Mouse (Mus musculus) liver, adult (tissue): Measurements from ENCODE around the gene Dedd.

Experiments used
- GATA4 ChIP-seq: IDR thresholded peaks from 2 replicates; pipeline ENCODE4 v1.6.1; 2014; ENCODE audit warnings: mild to moderate bottlenecking, low read length; ENCODE audit not compliant: insufficient replicate concordance

Dedd gene

DNA sequence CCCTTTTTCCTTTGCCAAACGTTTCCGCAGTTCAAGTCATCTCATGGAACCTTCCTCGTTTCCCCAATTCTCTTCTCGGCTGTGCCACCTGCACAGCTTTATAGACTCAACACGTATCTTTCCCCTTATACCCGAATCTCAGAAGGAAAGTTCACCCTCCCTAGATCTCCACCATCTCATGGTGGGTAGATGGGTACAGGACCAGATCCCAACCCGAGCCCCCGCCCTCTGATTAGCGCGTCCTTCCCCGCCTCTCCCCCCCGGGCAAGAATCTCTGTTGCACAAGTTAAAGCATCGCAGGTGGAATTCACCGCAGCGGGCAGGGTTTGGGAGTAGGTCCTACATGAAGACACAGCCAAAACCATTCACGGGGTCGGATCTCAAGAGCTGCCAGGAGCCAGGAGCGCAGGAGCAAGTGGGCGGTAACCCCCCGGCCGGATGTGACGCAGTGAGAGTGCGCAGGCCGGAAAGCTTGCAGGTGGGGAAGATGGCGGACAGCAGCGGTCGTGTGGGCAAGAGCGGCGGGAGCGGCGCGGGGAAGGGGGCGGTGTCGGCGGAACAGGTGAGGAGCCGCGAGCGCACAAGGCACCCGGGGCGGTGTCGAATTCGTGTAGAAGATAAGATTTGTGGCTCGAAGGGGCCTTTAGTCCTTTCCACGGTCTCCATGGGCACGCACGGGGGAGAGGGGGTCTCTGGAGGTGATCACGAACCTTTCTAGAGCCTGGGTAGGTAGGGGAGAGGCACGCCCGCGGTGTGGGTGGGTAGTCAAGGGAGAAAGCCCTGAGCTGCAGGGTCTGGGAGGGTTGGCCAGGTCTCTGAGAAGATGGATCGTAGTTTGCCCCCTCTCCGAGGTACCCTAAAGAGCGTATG, 16.5 kb downstream of the Dedd start, which contains the start of the genes Nit1 and Pfdn2:
TSS of gene Nit1 (minus strand) at position 422 of the 870 bp plus-strand sequence.
TSS of gene Pfdn2 (plus strand) at position 446 of the 870 bp plus-strand sequence.
- TF ChIP-seq GATA4: no peak

DNA sequence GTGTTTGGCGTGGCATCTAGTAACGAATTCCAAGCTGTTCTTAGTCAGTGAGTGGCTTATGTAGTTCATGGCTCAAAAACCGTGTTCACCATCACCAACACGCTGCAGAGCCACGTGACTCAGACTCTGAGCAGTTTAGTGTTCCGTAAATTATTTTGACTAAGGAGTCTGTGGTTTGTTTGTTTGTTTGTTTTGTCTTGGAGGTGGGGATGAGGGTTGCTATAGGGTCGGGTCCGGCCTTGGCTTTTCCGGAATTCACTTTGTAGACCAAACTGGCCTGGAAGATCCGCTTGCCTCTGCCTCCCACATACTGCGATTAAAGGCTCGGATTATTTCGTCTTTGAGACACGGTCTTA, 17.1 kb downstream of the Dedd start:
- TF ChIP-seq GATA4: no peak

DNA sequence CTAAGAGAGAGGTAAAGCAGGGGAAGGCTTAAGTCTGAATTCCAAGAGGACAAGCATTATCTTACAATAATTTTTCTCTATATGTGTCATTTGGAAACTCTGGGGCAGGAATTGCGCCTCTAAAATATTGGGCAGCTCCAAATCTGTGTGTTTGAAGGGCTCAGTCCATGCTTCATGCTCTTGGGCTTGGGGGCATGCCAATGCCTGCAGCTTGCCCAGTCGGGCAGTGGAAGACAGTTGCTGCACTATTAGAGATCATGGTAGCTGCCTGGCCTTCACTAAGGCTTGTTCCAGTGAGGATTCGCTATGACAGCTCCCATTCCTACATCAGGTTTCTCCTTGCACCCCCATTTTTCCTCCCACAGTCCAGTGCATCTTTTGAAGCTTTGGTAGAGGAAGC, 19.7 kb downstream of the Dedd start:
- no peak for TF ChIP-seq GATA4

DNA sequence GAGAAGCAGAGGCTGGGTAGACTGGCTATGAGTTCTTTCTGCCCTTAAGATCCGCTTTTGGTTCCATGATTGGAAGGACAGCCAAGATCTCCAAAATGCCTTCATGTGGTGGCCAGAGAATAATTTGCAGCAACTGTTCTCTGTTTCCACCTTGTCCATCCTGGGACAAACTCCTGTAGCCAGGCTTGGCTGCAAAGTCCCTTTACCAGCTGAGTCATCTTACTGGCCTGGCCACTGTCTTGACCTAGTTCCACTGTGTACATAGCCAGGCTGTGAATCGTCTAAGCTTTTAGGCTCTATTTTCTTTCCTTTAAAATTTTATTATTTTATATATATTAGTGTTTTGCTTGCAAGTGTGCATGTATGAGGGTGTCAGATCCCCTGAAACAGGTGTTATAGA, 20.3 kb downstream of the Dedd start:
- TF ChIP-seq GATA4: no peak

DNA sequence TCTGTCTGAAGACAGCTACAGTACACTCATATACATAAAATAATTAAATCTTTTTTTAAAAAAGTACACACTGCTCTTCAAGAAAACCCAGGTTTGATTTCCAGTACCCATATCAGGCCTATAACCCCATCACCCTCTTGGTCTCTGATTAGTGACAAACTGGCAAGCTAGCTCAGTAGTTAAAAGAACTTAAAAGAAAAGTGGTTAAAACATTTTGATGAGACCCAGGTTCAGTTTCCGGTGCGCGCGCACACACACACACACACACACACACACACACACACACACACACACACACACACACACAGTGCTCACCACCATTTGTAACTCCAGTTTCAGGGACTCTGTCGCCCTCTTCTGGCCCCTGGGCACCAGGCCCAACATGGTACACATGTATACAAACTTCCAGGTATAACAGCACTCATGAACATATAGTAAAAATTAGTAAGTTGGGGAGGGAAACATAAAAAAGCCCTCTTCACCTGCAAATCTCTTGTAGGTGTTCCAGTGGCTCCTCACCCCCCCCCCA, 26.9 kb downstream of the Dedd start:
- TF ChIP-seq GATA4: no peak

DNA sequence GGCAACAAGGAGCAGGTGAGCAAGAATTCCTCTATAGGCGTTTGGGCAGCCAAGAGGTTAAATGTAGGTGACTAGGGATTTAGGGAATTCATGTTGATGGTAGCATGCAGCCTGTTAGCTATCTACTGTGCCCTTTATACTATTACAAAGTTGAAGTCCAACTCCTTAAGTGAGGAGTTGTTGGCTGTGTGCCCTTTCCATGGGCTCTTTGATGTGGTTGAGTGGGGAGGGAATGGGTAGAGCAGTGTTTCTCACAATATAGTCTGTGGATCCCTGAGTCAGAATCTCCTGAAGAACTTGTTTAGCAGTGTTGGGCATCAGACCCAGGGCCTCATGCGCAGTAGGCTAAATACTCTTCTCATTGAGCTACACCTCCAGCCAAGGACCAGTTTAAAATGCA, 27.9 kb downstream of the Dedd start:
- no peak for TF ChIP-seq GATA4

DNA sequence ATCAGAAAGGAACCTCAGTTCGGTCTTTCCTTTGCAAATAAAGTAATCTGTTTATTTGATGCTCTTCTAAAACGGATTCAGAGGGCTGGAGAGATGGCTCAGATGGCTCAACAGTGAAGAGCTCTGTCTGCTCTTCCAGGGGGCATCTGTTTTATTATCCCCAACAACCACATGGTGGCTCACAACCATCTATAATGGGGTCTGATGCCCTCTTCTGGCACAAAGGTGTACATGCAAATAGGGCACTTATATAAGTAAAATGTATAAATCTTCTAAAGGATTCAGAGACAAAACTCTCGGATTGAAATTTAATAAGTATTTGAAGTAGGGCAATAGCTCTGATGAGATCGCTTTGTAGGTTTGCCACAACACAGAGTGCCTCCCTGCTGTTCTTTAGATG, 29.5 kb downstream of the Dedd start:
- TF ChIP-seq GATA4: no peak

DNA sequence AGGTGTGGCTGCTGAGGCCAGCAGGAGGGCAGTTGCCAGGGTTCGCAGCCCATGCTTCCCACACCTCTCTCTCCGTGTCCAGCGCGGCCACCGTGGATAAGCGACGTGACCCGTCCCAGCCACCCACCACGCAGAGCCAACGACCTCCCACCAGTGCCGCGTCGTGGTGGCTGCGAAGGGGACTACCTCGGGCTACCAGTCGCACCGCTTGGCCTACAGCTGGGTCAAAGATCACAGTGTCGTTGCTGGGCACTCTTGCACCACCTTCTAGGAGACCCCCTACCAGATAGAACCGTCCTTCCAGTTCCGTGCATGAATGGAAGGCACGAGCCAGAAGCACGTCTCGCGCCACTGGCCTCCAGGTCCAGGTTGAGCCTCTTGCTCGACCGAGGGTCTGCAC, 31.3 kb downstream of the Dedd start:
- no peak for TF ChIP-seq GATA4

DNA sequence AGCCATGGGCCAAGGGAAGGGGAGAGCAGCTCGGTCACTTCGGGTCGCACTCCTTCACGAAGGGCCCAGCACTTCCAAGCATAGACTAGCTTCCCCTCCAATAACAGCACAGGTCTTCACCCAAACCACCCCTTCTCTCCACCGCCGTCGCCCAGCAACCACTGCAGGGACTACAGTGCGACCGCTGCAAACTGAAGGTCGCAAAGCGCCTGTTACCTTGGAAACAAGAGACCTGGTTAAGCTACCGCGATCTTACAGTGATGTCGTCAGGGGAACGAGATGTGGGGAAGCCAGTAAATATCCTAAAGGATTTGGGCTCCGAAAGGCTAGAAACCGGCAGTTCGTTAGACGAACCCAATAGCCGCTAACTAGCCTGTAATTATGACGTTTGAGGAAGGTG, 31.7 kb downstream of the Dedd start, which contains the start of gene Klhdc9:
TSS of gene Klhdc9 (minus strand) at position 143 of the 400 bp plus-strand sequence.
- TF ChIP-seq GATA4: no peak

DNA sequence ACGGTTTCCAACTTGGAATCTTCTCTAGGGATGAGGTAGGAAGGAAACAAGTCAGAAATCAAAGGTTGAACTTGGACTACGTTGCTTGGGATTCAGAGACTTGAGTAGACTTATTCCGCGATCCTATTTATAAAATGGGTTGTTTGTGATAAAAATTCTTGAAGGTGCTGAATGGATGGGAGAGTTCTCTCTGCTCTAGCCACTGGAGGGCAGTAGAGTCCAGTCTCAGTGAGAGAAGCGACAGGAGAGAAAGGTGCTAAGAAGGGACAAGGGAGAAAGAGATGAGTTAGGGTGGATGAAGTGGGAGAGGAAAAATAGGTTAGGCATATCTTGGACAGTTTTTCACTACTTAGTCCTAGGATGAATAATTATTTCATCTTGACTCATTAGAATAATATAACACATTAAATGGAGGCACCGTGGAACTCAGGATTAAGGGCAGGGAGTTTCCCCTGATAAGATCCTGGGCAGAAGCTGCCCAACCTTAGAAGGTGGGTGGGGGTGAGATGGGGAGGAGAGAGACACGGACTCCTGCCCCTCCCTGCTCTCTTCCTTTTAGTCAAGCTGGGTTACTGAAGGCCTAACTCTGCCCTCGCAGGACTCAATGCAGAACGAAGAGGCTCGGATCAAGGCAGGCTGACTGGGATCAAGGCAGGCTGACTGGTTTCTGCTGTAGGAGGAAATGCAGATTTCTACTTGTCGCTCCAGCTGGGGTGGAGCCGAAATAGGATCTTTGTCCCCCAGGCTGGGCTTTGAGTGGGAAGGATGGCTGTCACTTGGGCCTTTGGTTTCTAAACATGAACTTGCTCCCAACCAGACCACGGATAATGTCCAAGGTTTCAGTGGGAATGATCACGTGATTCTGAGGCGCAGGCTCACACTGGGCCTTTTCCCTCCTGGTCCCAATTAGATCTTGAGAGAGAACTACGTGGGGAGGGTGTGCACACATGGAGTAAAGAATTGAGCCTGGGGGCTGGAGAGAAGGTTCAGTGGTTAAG, 32.5 kb downstream of the Dedd start:
- no peak for TF ChIP-seq GATA4

DNA sequence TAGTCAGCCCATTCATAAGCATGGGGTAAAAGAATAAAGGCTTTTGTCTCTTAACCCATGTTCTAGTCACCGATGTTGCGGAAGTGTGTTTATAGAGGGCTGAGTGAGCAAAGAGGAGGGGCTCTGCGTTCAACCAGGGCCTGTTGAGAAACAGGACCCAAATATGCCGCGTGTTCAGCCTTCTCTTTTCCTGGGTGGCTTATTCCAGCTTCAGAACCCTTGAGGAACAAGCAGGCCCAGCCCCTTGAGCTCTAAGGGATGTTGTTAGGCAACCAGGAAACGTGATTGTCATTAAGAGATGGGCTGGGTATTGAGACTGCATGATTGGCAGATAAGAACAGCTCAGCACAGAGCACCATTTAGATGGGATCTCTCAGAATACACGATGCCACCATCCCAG, 37.0 kb downstream of the Dedd start:
- TF ChIP-seq GATA4: no peak

DNA sequence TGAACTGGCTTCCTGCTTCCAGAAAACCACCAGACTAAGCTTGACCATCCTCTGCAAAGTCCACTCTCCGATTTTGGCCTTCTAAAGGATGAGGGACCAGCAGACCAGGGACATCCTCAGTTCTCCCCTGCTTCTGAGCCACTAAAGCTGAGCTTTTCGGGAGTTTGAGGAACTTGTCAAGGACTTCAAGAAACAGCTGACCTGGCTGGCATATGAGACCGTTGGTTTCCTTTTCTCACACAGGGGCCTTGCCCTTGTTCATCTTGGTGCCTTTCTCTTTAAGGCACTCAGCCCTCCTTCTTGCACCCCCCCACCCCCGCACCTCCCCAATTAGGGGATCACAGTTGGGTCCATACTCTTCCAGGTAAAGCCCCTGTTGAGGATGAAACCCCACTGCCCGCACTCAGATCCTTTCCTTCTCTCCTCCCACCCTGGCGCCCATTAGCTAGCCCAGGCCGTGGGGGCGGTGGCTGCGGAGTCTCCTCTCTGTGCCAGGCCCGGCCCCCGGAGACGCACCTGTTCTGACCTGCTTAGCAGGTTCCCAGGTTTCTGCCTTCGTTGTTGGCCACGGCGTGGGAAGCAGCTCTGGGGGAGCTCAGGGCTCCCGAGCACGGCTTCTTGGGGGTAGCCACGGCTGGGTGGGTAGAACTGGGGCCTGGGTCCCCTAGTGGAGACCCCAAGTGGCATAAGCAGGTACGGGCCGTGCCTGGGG, 41.1 kb downstream of the Dedd start, which contains the start of gene Nectin4:
TSS of gene Nectin4 (plus strand) at position 255 of the 712 bp plus-strand sequence.
- no peak for TF ChIP-seq GATA4

DNA sequence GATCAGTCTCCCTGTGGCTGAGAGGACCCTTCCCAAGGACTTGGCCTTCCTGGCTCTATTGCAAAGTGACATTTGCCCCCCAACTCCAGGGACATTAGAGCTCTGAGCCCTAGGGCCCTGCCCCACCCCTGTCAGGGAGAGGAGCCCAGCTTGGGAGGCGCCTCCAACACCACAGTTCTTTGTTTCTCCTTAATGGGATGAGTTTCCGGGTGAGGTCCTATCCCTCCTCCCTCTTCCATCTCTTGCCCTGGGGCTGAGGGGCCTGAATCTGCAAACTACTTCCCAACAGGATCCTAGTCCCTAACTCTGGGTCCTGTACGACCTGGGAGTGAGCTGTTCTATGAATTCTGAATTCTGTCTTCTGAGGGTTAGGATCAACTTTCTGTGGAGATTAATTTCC, 43.9 kb downstream of the Dedd start:
- no peak for TF ChIP-seq GATA4

DNA sequence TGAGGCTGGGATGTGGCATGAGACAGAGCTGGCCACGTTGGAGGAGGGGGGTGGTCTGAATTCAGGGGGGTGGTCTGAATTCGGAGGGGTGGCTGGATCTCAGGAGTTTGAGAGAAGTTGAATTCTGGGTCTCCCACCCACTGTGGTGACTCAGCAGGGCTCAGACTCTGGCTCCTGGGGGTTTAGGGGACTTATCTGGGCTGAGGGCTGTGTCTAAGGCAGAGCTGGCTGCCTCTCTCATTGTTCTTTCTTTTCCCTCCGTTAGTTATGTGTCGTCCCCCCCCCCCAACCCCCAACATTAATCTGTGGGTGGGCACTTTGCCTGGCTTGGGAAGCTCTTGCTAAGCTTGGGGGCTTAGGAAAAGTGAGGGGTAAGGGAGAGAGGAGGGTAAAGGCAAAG, 45.0 kb downstream of the Dedd start:
- no peak for TF ChIP-seq GATA4

DNA sequence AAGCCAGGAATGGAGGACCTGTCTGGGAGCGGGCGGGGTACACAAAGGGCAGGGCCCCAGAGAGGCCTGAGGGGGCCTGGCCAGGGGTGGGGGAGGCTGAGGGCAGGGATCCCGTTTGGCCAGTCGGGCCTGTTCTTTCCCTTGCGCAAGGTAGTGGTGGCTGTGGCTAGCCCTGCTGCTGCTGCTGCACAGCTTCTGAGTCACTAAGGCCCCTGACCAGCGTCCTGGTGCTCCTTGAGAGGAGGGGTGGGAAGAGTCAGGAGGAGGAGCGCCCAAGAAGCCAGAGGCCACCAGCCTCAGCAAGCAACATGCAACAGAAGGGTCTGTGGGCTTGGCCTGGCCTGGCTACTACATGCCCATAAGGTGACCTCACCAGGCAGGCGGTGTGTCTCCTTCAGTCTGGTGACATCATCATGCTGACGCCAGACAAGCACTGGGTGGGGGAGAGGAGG, 46.7 kb downstream of the Dedd start:
- TF ChIP-seq GATA4: no peak
